Mouse (Mus musculus) limb, embryonic 11.5 days (tissue): ENCODE data around the gene Colgalt2. TPM values are rescaled to one million over a fixed set of nuclear protein-coding genes. Genes with fewer than 3 reads are reported as not detected.
A peak's percentile ranks its signal among the peaks of the same experiment; 100 is the strongest.

Experiments
- ATAC-seq: fragments of 200-750 bp; cut with Nextera tagmentation; 2 replicates; pipeline ENCODE4 v1.8.0; 2017; ENCODE audit warnings: low read depth; ENCODE audit not compliant: insufficient number of reproducible peaks, low FRiP score, low TSS enrichment
- DNase-seq: peaks from one replicate; pipeline ENCODE4 v3.0.0-alpha.2; 2015; ENCODE audit warnings: low spot score
- H3K27ac ChIP-seq: fragments of 300-500 bp; sonication (generic); replicated peaks from 2 replicates; pipeline ENCODE4 v1.5.1; 2014; ENCODE audit warnings: low read depth, mild to moderate bottlenecking, low read length
- H3K27me3 ChIP-seq: fragments of 300-500 bp; sonication (generic); 2 replicates; pipeline ENCODE4 v1.6.1; 2014; ENCODE audit warnings: mild to moderate bottlenecking, low read length, mixed read lengths; ENCODE audit not compliant: control insufficient read depth, insufficient read depth
- H3K36me3 ChIP-seq: fragments of 300-500 bp; sonication (generic); 2 replicates; pipeline ENCODE4 v1.6.1; 2014; ENCODE audit warnings: mild to moderate bottlenecking, low read length, moderate library complexity, mixed read lengths; ENCODE audit not compliant: control insufficient read depth, insufficient read depth
- H3K4me1 ChIP-seq: fragments of 300-500 bp; sonication (generic); 2 replicates; pipeline ENCODE4 v1.6.1; 2014; ENCODE audit warnings: low read length, mixed read lengths; ENCODE audit not compliant: control insufficient read depth, insufficient read depth
- H3K4me2 ChIP-seq: fragments of 300-500 bp; sonication (generic); 2 replicates; pipeline ENCODE4 v1.6.1; 2014; ENCODE audit warnings: low read depth, mild to moderate bottlenecking, moderate library complexity; ENCODE audit not compliant: severe bottlenecking
- H3K4me3 ChIP-seq: fragments of 300-500 bp; sonication (generic); 2 replicates; pipeline ENCODE4 v1.5.1; 2014; ENCODE audit warnings: low read depth, low read length
- H3K9ac ChIP-seq: fragments of 300-500 bp; sonication (generic); 2 replicates; pipeline ENCODE4 v1.6.1; 2014; ENCODE audit warnings: mild to moderate bottlenecking, low read length
- H3K9me3 ChIP-seq: fragments of 300-500 bp; sonication (generic); 2 replicates; pipeline ENCODE4 v1.6.1; 2016; ENCODE audit warnings: low read length; ENCODE audit not compliant: control insufficient read depth
- WGBS: fragments of 180-500 bp; shearing (Covaris S2); extraction: QIAGEN DNeasy Blood & Tissue Kit; methylation state at CpG from one replicate; pipeline ENCODE4 v1.1.7; 2014; 5-methylcytosine and 5-hydroxymethylcytosine counted together
- polyA plus RNA-seq: library from polyadenylated mRNA; unstranded; fragments of >200 nt; fragmentation: Nextera tagmentation; extraction: Ambion mirVana; gene quantifications from 2 replicates; pipeline ENCODE4 v1.2.1, GENCODE M21; 2014

Gene Colgalt2
- polyA plus RNA-seq, 1 experiment from 2014 or later: 1.6 TPM

DNA sequence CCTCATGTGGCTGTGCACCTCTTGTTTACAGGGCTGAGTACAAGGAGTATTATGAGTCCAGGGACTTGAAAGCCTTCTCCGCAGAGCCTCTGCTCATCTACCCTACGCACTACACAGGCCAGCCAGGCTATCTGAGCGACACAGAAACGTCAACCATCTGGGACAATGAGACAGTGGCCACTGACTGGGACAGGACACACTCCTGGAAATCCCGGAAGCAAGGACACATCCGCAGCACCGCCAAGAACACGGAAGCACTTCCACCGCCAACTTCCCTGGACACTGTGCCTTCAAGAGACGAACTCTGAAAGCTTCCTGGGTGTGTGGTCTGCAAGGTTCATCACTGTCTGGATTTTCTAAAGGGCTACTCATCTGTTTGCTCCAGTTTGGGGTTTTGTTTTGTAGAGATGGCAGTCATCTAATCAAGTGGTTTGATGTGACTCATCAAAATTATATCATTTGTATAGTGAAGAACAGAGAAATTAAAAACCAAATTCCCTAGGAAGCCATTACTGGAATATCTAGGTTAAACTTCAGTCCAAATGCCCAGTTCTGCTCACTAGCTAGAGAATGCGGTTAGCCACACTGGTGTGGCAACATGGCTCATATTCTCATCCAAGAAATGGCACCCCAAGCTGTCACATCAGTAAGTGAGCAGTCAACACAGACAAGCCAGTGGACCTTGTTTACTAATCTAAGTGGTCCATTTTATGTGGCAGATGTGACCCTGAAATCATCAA, 109.0 kb downstream of the Colgalt2 start:
- no peaks in the 10 kb centered on the region for H3K36me3 ChIP-seq
- ATAC-seq (no peak), DNase-seq (no peak)
- H3K4me2 ChIP-seq: no peak overlapping the region
- no peak overlapping the region for H3K4me3 ChIP-seq
- no peak overlapping the region for H3K27ac ChIP-seq
- 92% methylated on average over 11 of the region's 11 CpGs for WGBS
- H3K4me1 ChIP-seq: no peaks in the 10 kb centered on the region
- no peaks in the 10 kb centered on the region for H3K9me3 ChIP-seq
- H3K27me3 ChIP-seq: no peaks in the 10 kb centered on the region
- H3K9ac ChIP-seq: no peak overlapping the region

DNA sequence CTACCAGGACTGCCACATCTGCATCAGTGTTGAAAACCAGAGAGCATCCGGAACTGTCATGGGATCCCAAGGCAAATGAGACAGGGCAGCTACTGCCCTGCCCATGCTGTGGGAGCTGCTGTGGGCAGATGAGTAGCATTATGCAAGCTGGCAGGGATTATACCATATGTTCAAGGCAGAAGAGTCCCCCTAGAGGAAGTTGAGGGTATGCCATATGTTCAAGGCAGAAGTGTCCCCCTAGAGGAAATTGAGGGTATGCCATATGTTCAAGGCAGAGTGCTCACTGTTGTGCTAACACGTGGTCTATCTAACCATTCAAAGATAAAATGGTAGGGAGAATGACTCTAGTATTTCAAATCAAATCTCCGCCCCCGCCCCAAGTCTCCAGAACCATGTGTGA, 111.6 kb downstream of the Colgalt2 start:
- WGBS: 75% methylated on average over 4 of the region's 4 CpGs
- Histone ChIP-seq H3K4me1 (no peaks in the 10 kb centered on the region), H3K9ac (no peak overlapping the region), H3K9me3 (no peaks in the 10 kb centered on the region), H3K4me3 (no peak overlapping the region), H3K4me2 (no peak overlapping the region), H3K36me3 (no peaks in the 10 kb centered on the region), H3K27me3 (no peaks in the 10 kb centered on the region), H3K27ac (no peak overlapping the region)
- DNase-seq (no peak), ATAC-seq (0 out of 2 replicates have a peak, but pooled peaks have one; percentile 26)

GRCm38 (mm10) chr1:152514256-152514655, 114.6 kb downstream of the Colgalt2 start:
- H3K4me3 ChIP-seq: no peak overlapping the region
- no peak for DNase-seq
- ATAC-seq: no peak
- no peaks in the 10 kb centered on the region for H3K27me3 ChIP-seq
- H3K9ac ChIP-seq: no peak overlapping the region
- no peak overlapping the region for H3K4me2 ChIP-seq
- no peaks in the 10 kb centered on the region for H3K9me3 ChIP-seq
- WGBS: 60% methylated on average over 4 of the region's 4 CpGs
- H3K27ac ChIP-seq: no peak overlapping the region
- peaks cover 2% of the 10 kb centered on the region; the same call in 1 of the 2 replicates for H3K36me3 ChIP-seq
- no peaks in the 10 kb centered on the region for H3K4me1 ChIP-seq

GRCm38 (mm10) chr1:152517057-152517570, 117.5 kb downstream of the Colgalt2 start:
- no peak overlapping the region for H3K27ac ChIP-seq
- ATAC-seq (no peak), DNase-seq (no peak)
- H3K4me2 ChIP-seq: no peak overlapping the region
- no peak overlapping the region for H3K9ac ChIP-seq
- peaks cover 2% of the 10 kb centered on the region; the same call in 1 of the 2 replicates for H3K36me3 ChIP-seq
- H3K9me3 ChIP-seq: no peaks in the 10 kb centered on the region
- WGBS: 85% methylated on average over 4 of the region's 4 CpGs
- no peak overlapping the region for H3K4me3 ChIP-seq
- no peaks in the 10 kb centered on the region for H3K4me1 ChIP-seq
- H3K27me3 ChIP-seq: no peaks in the 10 kb centered on the region

- H3K9me3 ChIP-seq: no peaks in the 10 kb centered on the region
- no peak overlapping the region for H3K4me2 ChIP-seq
- H3K4me1 ChIP-seq: no peaks in the 10 kb centered on the region
- no peak overlapping the region for H3K27ac ChIP-seq
- ATAC-seq: no peak
- H3K36me3 ChIP-seq: peaks cover 2% of the 10 kb centered on the region; the same call in 1 of the 2 replicates
- no peak overlapping the region for H3K4me3 ChIP-seq
- no peak overlapping the region for H3K9ac ChIP-seq
- no peaks in the 10 kb centered on the region for H3K27me3 ChIP-seq
- WGBS: 94% methylated on average over 8 of the region's 8 CpGs
- DNase-seq: no peak
Observed at GRCm38 (mm10) chr1:152518971-152519370, 119.3 kb downstream of the Colgalt2 start.

DNA sequence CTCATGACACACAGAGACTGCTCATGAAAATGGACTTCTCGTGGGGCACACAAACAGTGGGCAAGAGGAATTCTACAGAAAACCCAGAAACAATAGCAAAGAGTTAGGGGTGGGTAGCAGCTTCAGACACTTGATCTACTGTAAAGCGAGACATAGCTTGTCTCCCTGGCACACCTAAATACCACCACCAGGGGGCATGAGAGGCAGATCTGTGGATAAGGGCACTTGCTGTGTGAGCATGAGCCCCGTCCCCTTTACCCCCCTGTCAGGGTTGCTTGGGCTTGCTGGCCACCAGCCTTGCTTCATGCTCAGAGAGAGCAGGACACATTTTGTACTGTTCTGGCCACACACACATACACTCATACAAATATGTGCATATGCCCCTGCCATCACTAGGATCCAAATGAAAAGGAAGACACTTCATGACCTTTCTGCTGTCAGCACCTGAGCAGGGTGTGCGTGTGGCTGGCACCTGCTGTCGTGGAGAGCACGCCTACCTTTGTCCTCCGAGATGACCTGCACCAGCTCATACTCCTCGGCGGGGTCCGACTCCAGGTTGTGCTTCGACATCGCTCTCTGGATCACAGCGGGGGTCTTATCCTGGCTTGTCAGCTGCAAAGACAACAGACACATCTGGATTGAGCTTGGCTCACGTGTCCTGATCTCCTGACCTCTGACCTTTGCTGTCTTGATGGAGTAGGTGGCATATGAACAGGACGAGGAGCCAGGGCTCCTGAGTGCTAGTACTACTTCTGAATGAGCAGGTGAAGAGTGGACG, 121.4 kb downstream of the Colgalt2 start:
- 74% methylated on average over 16 of the region's 16 CpGs for WGBS
- H3K27ac ChIP-seq: no peak overlapping the region
- H3K4me2 ChIP-seq: no peak overlapping the region
- DNase-seq: peak; percentile 76
- no peaks in the 10 kb centered on the region for H3K27me3 ChIP-seq
- peaks cover 4% of the 10 kb centered on the region for H3K36me3 ChIP-seq
- ATAC-seq: no peak
- H3K9me3 ChIP-seq: no peaks in the 10 kb centered on the region
- H3K4me3 ChIP-seq: no peak overlapping the region
- H3K4me1 ChIP-seq: no peaks in the 10 kb centered on the region
- H3K9ac ChIP-seq: no peak overlapping the region

- H3K9ac ChIP-seq: no peak overlapping the region
- no peaks in the 10 kb centered on the region for H3K27me3 ChIP-seq
- ATAC-seq: no peak
- peaks cover 4% of the 10 kb centered on the region for H3K36me3 ChIP-seq
- no peak overlapping the region for H3K4me3 ChIP-seq
- no peak overlapping the region for H3K4me2 ChIP-seq
- H3K27ac ChIP-seq: no peak overlapping the region
- no peaks in the 10 kb centered on the region for H3K4me1 ChIP-seq
- no peaks in the 10 kb centered on the region for H3K9me3 ChIP-seq
- 90% methylated on average over 3 of the region's 3 CpGs for WGBS
- DNase-seq: no peak
Observed at GRCm38 (mm10) chr1:152522226-152522625, 122.6 kb downstream of the Colgalt2 start.

DNA sequence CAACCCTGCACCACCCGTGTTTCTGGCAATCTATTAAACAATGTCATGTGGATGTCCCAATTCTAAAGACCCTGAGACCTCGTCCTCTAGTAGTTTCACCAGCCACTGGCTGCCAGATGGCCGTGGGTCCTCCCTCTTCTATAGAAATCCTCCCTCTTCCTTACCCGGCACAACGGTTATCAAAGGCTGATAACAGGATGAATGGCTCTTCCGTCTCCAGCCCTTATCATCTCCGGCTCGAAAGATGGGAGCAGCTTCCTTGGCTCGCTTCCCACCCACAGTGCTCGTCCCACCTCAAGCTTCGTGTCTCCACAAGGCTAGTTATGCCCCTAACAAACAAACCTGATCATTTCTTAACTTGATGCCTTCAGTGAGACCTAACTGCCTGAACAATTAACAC, 123.7 kb downstream of the Colgalt2 start:
- Histone ChIP-seq H3K36me3 (peaks cover 3% of the 10 kb centered on the region), H3K27ac (no peak overlapping the region), H3K4me3 (no peak overlapping the region), H3K9me3 (no peaks in the 10 kb centered on the region), H3K27me3 (no peaks in the 10 kb centered on the region), H3K4me1 (no peaks in the 10 kb centered on the region), H3K4me2 (no peak overlapping the region), H3K9ac (no peak overlapping the region)
- DNase-seq: no peak
- no peak for ATAC-seq
- WGBS: 82% methylated on average over 11 of the region's 11 CpGs
